Mouse (Mus musculus) layer of hippocampus, postnatal 36 days (tissue): ENCODE measurements at regions not wholly inside any gene's neighbourhood (a gene's known extent, or its start where the extent isn't known, plus 50 kb on each side); places are given as distances from the start of the nearest gene placed in this dataset.

ENCODE experiments used
- DNase-seq, 2 experiments: peaks; one replicate each; pipeline ENCODE4 v3.0.0; 2022

GRCm38 (mm10) chr3:130977921-130978700 lies 132.2 kb upstream of the Lef1 start:
- no peak for DNase-seq

GRCm38 (mm10) chr3:130976206-130976605 lies 134.1 kb upstream of the Lef1 start:
- DNase-seq: no peak

- DNase-seq: no peak
These were observed 135.0 kb upstream of the Lef1 start for GRCm38 (mm10) chr3:130975291-130975690.

- no peak for DNase-seq
These were observed 138.1 kb upstream of the Lef1 start for GRCm38 (mm10) chr3:130972126-130972525.

- no peak for DNase-seq
These were observed 145.0 kb upstream of the Lef1 start for GRCm38 (mm10) chr3:130965275-130965674.

- no peak for DNase-seq
These were observed 146.2 kb upstream of the Lef1 start for GRCm38 (mm10) chr3:130964088-130964487.

GRCm38 (mm10) chr3:130963625-130964024 lies 146.6 kb upstream of the Lef1 start:
- DNase-seq: no peak

- no peak for DNase-seq
These were observed 147.4 kb upstream of the Lef1 start for GRCm38 (mm10) chr3:130962701-130963472.

GRCm38 (mm10) chr3:130962151-130962633 lies 148.1 kb upstream of the Lef1 start:
- no peak for DNase-seq

- no peak for DNase-seq
These were observed 148.6 kb upstream of the Lef1 start for GRCm38 (mm10) chr3:130961704-130962103.

GRCm38 (mm10) chr3:130955958-130956357 lies 154.3 kb upstream of the Lef1 start:
- no peak for DNase-seq

- DNase-seq: no peak
These were observed 158.9 kb upstream of the Lef1 start for GRCm38 (mm10) chr3:130951381-130951780.

GRCm38 (mm10) chr3:130950872-130951271 lies 159.4 kb upstream of the Lef1 start:
- DNase-seq: no peak

- DNase-seq: no peak
These were observed 162.4 kb upstream of the Lef1 start for GRCm38 (mm10) chr3:130947880-130948279.

GRCm38 (mm10) chr3:130947277-130947606 lies 163.0 kb upstream of the Lef1 start:
- DNase-seq: no peak

- DNase-seq: no peak
These were observed 163.5 kb upstream of the Lef1 start for GRCm38 (mm10) chr3:130946576-130947276.

GRCm38 (mm10) chr3:130945861-130946449 lies 164.3 kb upstream of the Lef1 start:
- DNase-seq: peak; percentile 39 to 56

- DNase-seq: no peak
These were observed 164.9 kb upstream of the Lef1 start for GRCm38 (mm10) chr3:130945396-130945795.

GRCm38 (mm10) chr3:130944241-130944640 lies 166.0 kb upstream of the Lef1 start:
- no peak for DNase-seq

GRCm38 (mm10) chr3:130942947-130943630 lies 167.2 kb upstream of the Lef1 start:
- DNase-seq: no peak

- DNase-seq: no peak
These were observed 169.9 kb upstream of the Lef1 start for GRCm38 (mm10) chr3:130940302-130940867.

GRCm38 (mm10) chr3:130936980-130937379 lies 173.3 kb upstream of the Lef1 start:
- no peak for DNase-seq
